Mouse (Mus musculus) CD8-positive naive resting alpha-beta T cell, adult 57 days (primary cell): Measurements from ENCODE around the gene Ormdl3. TPM values are rescaled to one million over a fixed set of nuclear protein-coding genes. Genes with fewer than 3 reads are reported as not detected.

ENCODE experiments used
- total RNA-seq: library from RNA; stranded (reverse); gene quantifications from one replicate; pipeline ENCODE4 v1.2.4, GENCODE M21; 2023

Gene Ormdl3
- total RNA-seq = 20.5 TPM

DNA sequence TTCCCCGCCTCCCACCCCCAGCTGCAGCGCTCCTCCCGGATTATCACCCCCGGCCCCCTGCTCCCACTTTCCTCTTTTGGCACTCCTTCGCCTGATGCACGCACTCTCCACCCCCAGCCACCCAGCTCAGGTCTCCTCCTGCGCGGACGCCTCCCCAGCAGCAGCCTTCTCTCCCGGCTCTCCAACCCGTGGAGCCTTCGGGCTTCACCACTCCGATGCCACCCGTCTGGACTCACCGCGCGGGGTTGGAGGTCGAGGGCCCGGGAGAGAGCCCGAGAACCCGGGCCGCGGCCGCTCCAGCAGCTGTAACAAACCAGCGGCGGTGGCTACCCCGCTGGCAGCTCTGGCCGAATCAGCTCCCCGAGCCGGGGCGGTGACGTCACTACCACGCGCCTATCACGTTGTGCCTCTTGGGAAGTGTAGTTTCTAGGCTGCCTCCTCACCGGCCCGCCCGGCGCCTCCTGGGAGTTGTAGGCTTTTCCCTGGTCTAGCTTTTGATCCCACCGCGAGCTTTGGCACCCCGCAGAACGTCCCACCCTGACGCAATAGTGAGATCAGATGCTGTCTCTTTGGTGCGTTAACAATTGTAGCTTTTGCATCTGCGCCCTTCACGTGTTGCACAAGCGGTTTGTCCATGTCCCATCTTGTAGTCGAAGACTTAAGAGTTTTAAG lies at the start of gene Ormdl3:
Gene Ormdl3, minus strand, starts transcription at position 477 of the 672 bp plus-strand sequence.

DNA sequence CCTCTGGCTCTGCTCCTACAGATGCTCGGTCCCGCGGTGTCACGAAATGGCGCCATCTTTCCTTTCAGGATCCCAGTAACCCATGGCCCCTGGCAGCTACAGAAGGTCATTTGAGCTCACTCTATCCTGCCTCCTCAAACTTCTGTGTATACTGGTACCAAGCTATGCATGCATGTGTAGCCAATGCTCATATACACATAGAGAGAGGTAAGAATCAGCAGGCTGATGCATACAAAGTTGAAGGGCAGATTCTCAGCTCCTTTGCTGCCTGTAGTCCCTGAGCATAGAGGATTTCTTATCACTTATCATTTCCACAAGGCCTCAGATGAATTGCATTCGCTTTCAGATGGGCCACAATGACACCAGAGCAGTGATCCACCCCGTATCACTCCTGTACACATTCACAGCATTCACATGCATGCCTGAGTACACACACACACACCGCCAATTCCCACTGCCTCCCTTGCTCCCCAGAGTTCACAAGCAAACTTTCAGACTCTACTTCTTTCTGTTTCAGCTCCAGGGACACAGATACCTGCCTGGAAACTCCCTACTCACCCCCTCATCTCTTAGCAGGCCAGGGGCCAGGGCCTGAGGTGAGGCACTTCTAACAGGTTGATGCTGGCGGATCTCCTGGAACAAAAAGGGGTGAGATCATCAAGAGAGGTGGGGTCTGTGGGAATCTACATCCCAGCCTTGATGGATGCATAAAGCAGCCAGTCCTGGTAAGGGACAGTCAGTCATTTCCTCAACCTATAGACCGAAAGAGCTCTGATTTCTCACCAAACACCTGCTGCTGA lies 38.6 kb upstream of the Ormdl3 start, which contains the start of the genes Gm12355 and Gsdma3:
Gene Gm12355, minus strand, starts transcription at position 51 of the 800 bp plus-strand sequence.
Gene Gsdma3, plus strand, starts transcription at position 750 of the 800 bp plus-strand sequence.

DNA sequence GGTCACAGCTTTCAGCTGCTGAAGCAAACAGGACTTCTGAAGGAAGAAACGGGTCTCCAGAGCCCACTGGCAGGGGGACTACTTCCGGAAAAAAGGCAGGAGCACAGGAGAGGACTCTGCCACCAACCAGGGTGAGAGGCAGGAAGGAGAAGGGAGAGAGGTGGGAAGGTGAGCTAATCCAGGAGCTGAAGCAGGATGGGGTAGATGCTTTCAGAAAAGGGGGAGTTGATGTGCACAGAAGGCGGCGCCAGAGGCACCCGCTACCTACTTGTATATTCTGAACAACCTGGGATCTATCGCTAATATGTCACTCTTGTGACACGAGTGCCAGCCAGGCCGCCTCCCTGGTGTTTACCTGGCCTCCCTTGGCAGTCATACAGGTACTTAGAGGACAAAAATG lies 10.8 kb upstream of the Ormdl3 start, which contains the start of gene Lrrc3c:
Gene Lrrc3c, plus strand, starts transcription at position 301 of the 400 bp plus-strand sequence.

DNA sequence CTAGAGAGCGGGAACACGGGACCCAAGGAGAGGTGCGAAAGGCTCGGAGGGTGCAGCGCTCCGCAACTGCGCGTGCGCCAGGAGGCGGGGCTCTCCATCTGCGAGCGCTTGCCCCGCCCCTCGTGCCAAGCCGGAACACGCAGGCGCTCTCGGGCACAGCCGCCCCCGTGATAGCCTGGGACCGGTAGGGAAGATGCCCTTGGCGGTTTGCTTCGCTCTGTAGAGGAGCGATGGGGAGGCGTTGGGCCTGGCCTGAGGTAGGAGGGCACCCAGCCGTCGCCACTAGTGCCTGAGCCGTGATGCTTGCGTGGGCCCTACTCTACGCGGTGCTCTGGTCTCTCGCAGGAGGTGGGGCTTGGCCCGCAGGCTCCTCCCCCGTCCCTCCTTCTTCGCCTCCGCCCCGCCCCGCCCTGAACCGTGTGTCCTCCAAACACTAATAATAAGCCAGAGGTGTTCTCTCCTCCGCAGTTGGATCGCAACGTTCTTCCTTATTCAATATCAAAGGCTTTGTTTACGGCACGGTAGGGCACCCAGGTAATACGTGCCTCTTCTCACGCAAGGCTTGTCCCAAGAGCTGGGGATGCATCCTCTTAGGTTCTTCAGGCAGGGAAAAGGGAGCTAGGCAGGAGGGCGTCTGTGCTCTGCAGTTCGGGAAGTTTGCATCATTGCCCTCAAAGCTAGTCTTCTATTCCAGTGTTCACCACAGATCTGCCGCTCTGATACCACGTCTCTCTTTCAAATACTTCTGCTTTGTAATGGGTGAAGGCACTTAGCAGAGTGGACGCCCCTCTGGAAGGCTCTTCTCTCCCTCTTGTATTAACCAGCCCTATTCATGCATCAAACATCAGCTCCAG lies 36.0 kb downstream of the Ormdl3 start, which contains the start of gene Zpbp2:
Gene Zpbp2, plus strand, starts transcription at position 123 of the 854 bp plus-strand sequence.

DNA sequence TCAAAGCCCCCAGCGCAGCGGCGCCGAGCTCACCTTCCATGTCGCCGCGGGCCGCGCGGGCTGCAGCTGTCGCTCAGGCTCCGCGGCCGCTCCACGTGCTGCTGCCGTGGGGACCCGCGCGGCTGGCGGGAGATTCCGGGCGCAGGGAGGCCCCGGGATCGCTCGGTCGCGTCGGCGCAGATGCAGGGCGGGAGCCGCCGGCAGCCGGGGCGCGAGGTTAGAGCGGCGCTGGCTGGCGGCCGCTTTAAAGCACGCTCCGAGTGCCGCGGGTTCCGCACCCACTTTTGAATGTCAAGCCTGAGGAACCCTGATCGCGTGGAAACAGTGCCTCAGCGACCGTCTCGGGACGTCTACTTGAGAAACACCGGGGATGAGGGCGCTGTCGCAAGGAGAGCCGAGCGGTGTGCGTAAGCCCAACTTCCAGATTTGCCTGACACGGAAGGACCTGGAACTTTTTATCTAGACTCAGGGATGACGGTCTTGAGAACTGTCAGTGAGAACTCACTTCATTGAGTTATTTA lies 41.4 kb downstream of the Ormdl3 start, which contains the start of gene Ikzf3:
Gene Ikzf3, minus strand, starts transcription at position 321 of the 521 bp plus-strand sequence.

Other genes starting within 250 kb of the Ormdl3 start
- not detected for gene Ppp1r1b, start 239.0 kb downstream of the Ormdl3 start, total RNA-seq
- gene Stard3, start 229.0 kb downstream of the Ormdl3 start, total RNA-seq = 40.9 TPM
- not detected for gene Tcap, start 203.6 kb downstream of the Ormdl3 start, total RNA-seq
- not detected for gene Pnmt, start 200.9 kb downstream of the Ormdl3 start, total RNA-seq
- gene Pgap3, start 186.9 kb downstream of the Ormdl3 start, total RNA-seq = 11.3 TPM
- not detected for gene Erbb2, start 174.9 kb downstream of the Ormdl3 start, total RNA-seq
- 43.0 TPM for gene Mien1, start 148.4 kb downstream of the Ormdl3 start, total RNA-seq
- gene Grb7, start 141.0 kb downstream of the Ormdl3 start, total RNA-seq = 0.31 TPM
- 178 TPM for gene Ikzf3, start 41.3 kb downstream of the Ormdl3 start, total RNA-seq
- 3.7 TPM for gene Zpbp2, start 36.3 kb downstream of the Ormdl3 start, total RNA-seq
- not detected for gene Lrrc3c, start 10.9 kb upstream of the Ormdl3 start, total RNA-seq
- gene Gm12355, start 38.3 kb upstream of the Ormdl3 start, total RNA-seq = 28.9 TPM
- gene Gsdma3, start 39.0 kb upstream of the Ormdl3 start, total RNA-seq = not detected
- not detected for gene Gsdma2, start 59.4 kb upstream of the Ormdl3 start, total RNA-seq
- gene Gsdma, start 77.0 kb upstream of the Ormdl3 start, total RNA-seq = not detected
- gene Psmd3, start 95.2 kb upstream of the Ormdl3 start, total RNA-seq = 74.1 TPM
- not detected for gene Csf3, start 113.9 kb upstream of the Ormdl3 start, total RNA-seq
- 67.4 TPM for gene Med24, start 142.1 kb upstream of the Ormdl3 start, total RNA-seq
- 48.1 TPM for gene Thra, start 153.3 kb upstream of the Ormdl3 start, total RNA-seq
- 4.7 TPM for gene Nr1d1, start 188.0 kb upstream of the Ormdl3 start, total RNA-seq
- gene Msl1, start 208.1 kb upstream of the Ormdl3 start, total RNA-seq = 99.1 TPM
- 96.9 TPM for gene Casc3, start 217.5 kb upstream of the Ormdl3 start, total RNA-seq
- 0.77 TPM for gene Rapgefl1, start 249.4 kb upstream of the Ormdl3 start, total RNA-seq